Mouse (Mus musculus) myocyte (in vitro differentiated cells): ENCODE measurements around the gene Errfi1.

Experiments
- MAX ChIP-seq: IDR thresholded peaks from one replicate; pipeline ENCODE4 v1.6.1; 2011; ENCODE audit warnings: low read depth, mild to moderate bottlenecking, control low read depth
- POLR2A ChIP-seq: IDR thresholded peaks from one replicate; pipeline ENCODE4 v1.6.1; 2011; ENCODE audit warnings: low read depth, mild to moderate bottlenecking, control low read depth, moderate library complexity; ENCODE audit not compliant: insufficient read length
- POLR2AphosphoS2 ChIP-seq: IDR thresholded peaks from one replicate; pipeline ENCODE4 v1.6.1; 2011; ENCODE audit warnings: low read depth, control low read depth; ENCODE audit not compliant: insufficient read length
- TCF12 ChIP-seq: IDR thresholded peaks from one replicate; pipeline ENCODE4 v1.6.1; 2011; ENCODE audit warnings: mild to moderate bottlenecking, control low read depth; ENCODE audit not compliant: poor library complexity, insufficient read depth, severe bottlenecking

- TF ChIP-seq POLR2AphosphoS2 (no peak), POLR2A (no peak), TCF12 (no peak), MAX (no peak)
Observed at GRCm38 (mm10) chr4:150846316-150846715, 7.4 kb upstream of the Errfi1 start.
